Mouse (Mus musculus) hematopoietic stem cell, adult 5-6 weeks (primary cell): ENCODE data around the gene Mdh1. TPM values are rescaled to one million over a fixed set of nuclear protein-coding genes. Genes with fewer than 3 reads are reported as not detected.

Source experiments
- total RNA-seq: library from RNA; stranded (forward); fragments of 172-1452, 232-1000 nt; gene quantifications from 2 replicates; pipeline ENCODE4 v1.2.3, GENCODE M21; 2017

Gene Mdh1
- total RNA-seq, 1 experiment from 2014 or later, result 99.2 TPM

Other genes with a start within 250 kb of the Mdh1 start
- gene Ugp2, start 201.2 kb downstream of the Mdh1 start, total RNA-seq, result 52.4 and 67.0 TPM in 2 replicates
- 12.5 TPM in 2 replicates for gene Wdpcp, start 132 bp downstream of the Mdh1 start, total RNA-seq